Mouse (Mus musculus): ENCODE data around the gene Csad.
A peak's percentile ranks its signal among the peaks of the same experiment; 100 is the strongest.

Gene Csad

GRCm38 (mm10) chr15:102204674-102205505 is at the start of gene Csad:
Gene Csad, minus strand, starts transcription at chr15:102204724.
- DNase-seq (ENCODE audit: low spot score in 2 of 2) = no peak

- no peak for DNase-seq (ENCODE audit: low spot score in 2 of 2)
These were observed 46.0 kb upstream of the Csad start for GRCm38 (mm10) chr15:102250521-102250920.

- no peak for DNase-seq (ENCODE audit: low spot score in 2 of 2)
These were observed 45.4 kb upstream of the Csad start for GRCm38 (mm10) chr15:102249967-102250366.

GRCm38 (mm10) chr15:102249251-102249691 is 44.7 kb upstream of the Csad start:
- DNase-seq (ENCODE audit: low spot score in 2 of 2) = no peak

- DNase-seq (ENCODE audit: low spot score in 2 of 2) = no peak
These were observed 44.3 kb upstream of the Csad start for GRCm38 (mm10) chr15:102248812-102249191.

GRCm38 (mm10) chr15:102248131-102248811 is 43.7 kb upstream of the Csad start:
- DNase-seq (ENCODE audit: low spot score in 2 of 2) = no peak

GRCm38 (mm10) chr15:102247252-102248130 is 43.0 kb upstream of the Csad start:
- no peak for DNase-seq (ENCODE audit: low spot score in 2 of 2)

- peak; percentile 75 to 78 for DNase-seq (ENCODE audit: low spot score in 2 of 2)
These were observed 42.3 kb upstream of the Csad start for GRCm38 (mm10) chr15:102246866-102247251.

- DNase-seq (ENCODE audit: low spot score in 2 of 2) = peak; percentile 49 to 67
These were observed 41.6 kb upstream of the Csad start for GRCm38 (mm10) chr15:102245891-102246741.

GRCm38 (mm10) chr15:102245461-102245881 is 40.9 kb upstream of the Csad start:
- DNase-seq (ENCODE audit: low spot score in 2 of 2) = no peak

GRCm38 (mm10) chr15:102244306-102245191 is 40.0 kb upstream of the Csad start:
- DNase-seq (ENCODE audit: low spot score in 2 of 2) = no peak

- no peak for DNase-seq (ENCODE audit: low spot score in 2 of 2)
These were observed 39.0 kb upstream of the Csad start for GRCm38 (mm10) chr15:102243229-102244190.

GRCm38 (mm10) chr15:102242404-102243228 is 38.1 kb upstream of the Csad start:
- no peak for DNase-seq (ENCODE audit: low spot score in 2 of 2)

- DNase-seq (ENCODE audit: low spot score in 2 of 2) = no peak
These were observed 36.1 kb upstream of the Csad start for GRCm38 (mm10) chr15:102240607-102241006.

GRCm38 (mm10) chr15:102239851-102240250 is 35.3 kb upstream of the Csad start:
- DNase-seq (ENCODE audit: low spot score in 2 of 2) = no peak

- DNase-seq (ENCODE audit: low spot score in 2 of 2) = peak; percentile 62 to 70
These were observed 34.7 kb upstream of the Csad start for GRCm38 (mm10) chr15:102239260-102239590.

GRCm38 (mm10) chr15:102238543-102239259 is 34.2 kb upstream of the Csad start:
- DNase-seq (ENCODE audit: low spot score in 2 of 2) = no peak
